Mouse (Mus musculus) bone marrow, adult 2 months (tissue): ENCODE results near the gene Hnmt.
"Not testable (repeated sequence)": the region's sequence is repeated elsewhere in the genome, so short reads cannot be mapped to it uniquely, and the experiment has no call there.

Source experiments
- CTCF ChIP-seq: fragments of 200-500 bp; IDR thresholded peaks from 2 replicates; pipeline ENCODE4 v1.5.1; 2011; ENCODE audit warnings: low read length, control low read depth; ENCODE audit not compliant: control insufficient read depth, insufficient read depth
- POLR2A ChIP-seq: fragments of 200-500 bp; IDR thresholded peaks from 2 replicates; pipeline ENCODE4 v1.6.1; 2011; ENCODE audit warnings: low read depth, mild to moderate bottlenecking, control low read depth, low read length, borderline replicate concordance; ENCODE audit not compliant: control insufficient read depth

DNA sequence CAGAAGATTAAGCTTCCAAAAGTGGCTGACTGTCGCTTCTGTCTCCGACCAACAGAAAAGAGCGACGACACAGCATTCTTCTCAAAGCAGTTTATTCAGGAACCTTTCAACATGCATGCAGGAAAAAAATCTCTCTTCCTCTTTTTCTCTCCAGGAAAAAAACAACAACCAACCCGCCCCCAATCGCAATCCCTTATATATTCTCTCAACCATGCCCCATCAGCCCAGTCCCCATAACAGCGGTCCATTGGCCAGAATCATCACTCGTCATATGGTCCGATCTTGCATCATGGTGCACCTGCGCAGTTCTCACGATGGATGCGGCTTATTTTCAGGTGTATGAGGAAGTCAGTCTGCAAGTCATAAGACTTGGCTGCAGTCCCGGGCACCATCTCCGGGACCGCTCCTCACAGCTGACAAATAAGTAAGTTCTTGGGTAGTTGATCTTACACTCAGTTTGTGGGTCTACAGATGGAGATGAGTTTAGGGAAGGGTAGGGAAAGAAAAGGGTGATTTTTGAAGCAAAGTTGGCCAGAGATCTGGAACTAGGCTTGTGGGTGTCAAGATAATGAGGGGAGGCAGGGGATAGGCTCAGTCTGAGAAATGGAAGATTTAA is 88.4 kb downstream of the Hnmt start:
- not testable (repeated sequence) for TF ChIP-seq CTCF, POLR2A
